Mouse (Mus musculus): Measurements from ENCODE around the gene Tia1.

Tia1 gene

GRCm38 (mm10) chr6:86431531-86431930 lies 27.5 kb downstream of the Tia1 start:
- no peak for DNase-seq (ENCODE audit: low spot score)

- no peak for DNase-seq (ENCODE audit: low spot score)
Measured at GRCm38 (mm10) chr6:86433696-86434095, 29.7 kb downstream of the Tia1 start.

- DNase-seq (ENCODE audit: low spot score), result no peak
Measured at GRCm38 (mm10) chr6:86437711-86438110, 33.7 kb downstream of the Tia1 start.

GRCm38 (mm10) chr6:86438272-86439118 lies 34.5 kb downstream of the Tia1 start, which contains the start of gene C87436:
C87436 (plus strand) TSS chr6:86438374.
- peak; percentile 92 for DNase-seq (ENCODE audit: low spot score)

- DNase-seq (ENCODE audit: low spot score), result no peak
Measured at GRCm38 (mm10) chr6:86439119-86439496, 35.1 kb downstream of the Tia1 start.

- DNase-seq (ENCODE audit: low spot score), result no peak
Measured at GRCm38 (mm10) chr6:86439531-86439930, 35.5 kb downstream of the Tia1 start.

- DNase-seq (ENCODE audit: low spot score), result no peak
Measured at GRCm38 (mm10) chr6:86441571-86441970, 37.6 kb downstream of the Tia1 start.

GRCm38 (mm10) chr6:86445551-86445950 lies 41.5 kb downstream of the Tia1 start:
- DNase-seq (ENCODE audit: low spot score), result no peak

- no peak for DNase-seq (ENCODE audit: low spot score)
Measured at GRCm38 (mm10) chr6:86446927-86447568, 43.0 kb downstream of the Tia1 start.

- DNase-seq (ENCODE audit: low spot score), result no peak
Measured at GRCm38 (mm10) chr6:86456727-86457126, 52.7 kb downstream of the Tia1 start.

GRCm38 (mm10) chr6:86463079-86463478 lies 59.1 kb downstream of the Tia1 start:
- no peak for DNase-seq (ENCODE audit: low spot score)

- no peak for DNase-seq (ENCODE audit: low spot score)
Measured at GRCm38 (mm10) chr6:86471317-86471716, 67.3 kb downstream of the Tia1 start.

GRCm38 (mm10) chr6:86471760-86472099 lies 67.7 kb downstream of the Tia1 start:
- DNase-seq (ENCODE audit: low spot score), result no peak

- peak; percentile 98 for DNase-seq (ENCODE audit: low spot score)
Measured at GRCm38 (mm10) chr6:86472100-86472955, 68.3 kb downstream of the Tia1 start.

- no peak for DNase-seq (ENCODE audit: low spot score)
Measured at GRCm38 (mm10) chr6:86473077-86473476, 69.1 kb downstream of the Tia1 start.

GRCm38 (mm10) chr6:86474072-86474471 lies 70.1 kb downstream of the Tia1 start:
- no peak for DNase-seq (ENCODE audit: low spot score)

GRCm38 (mm10) chr6:86474646-86475181 lies 70.7 kb downstream of the Tia1 start:
- DNase-seq (ENCODE audit: low spot score), result no peak

GRCm38 (mm10) chr6:86475462-86476167 lies 71.6 kb downstream of the Tia1 start:
- DNase-seq (ENCODE audit: low spot score), result no peak

GRCm38 (mm10) chr6:86476931-86477330 lies 72.9 kb downstream of the Tia1 start:
- no peak for DNase-seq (ENCODE audit: low spot score)

- DNase-seq (ENCODE audit: low spot score), result no peak
Measured at GRCm38 (mm10) chr6:86479311-86479710, 75.3 kb downstream of the Tia1 start.

- no peak for DNase-seq (ENCODE audit: low spot score)
Measured at GRCm38 (mm10) chr6:86479816-86480188, 75.8 kb downstream of the Tia1 start.
